Mouse (Mus musculus) v-Abl transformed pro-B cells (cell line): ENCODE results near the gene Rab3a.

Experiments
- in situ Hi-C, 2 experiments: fragments of 400-800 bp; cut with MboI; formaldehyde crosslinking; loops; one replicate each; pipeline ENCODE4 v1.15.1; 2025; ENCODE audit not compliant: unreplicated experiment in 2 of 2

Rab3a gene

GRCm38 (mm10) chr8:70791975-70792691 is 37.7 kb downstream of the Rab3a start:
- in situ Hi-C loops = no loop called here

- in situ Hi-C loops = no loop called here
Observed at GRCm38 (mm10) chr8:70792700-70793099, 38.2 kb downstream of the Rab3a start.

- in situ Hi-C loops = no loop called here
Observed at GRCm38 (mm10) chr8:70794215-70794614, 39.7 kb downstream of the Rab3a start.

GRCm38 (mm10) chr8:70795370-70795769 is 40.9 kb downstream of the Rab3a start:
- in situ Hi-C loops = no loop called here

DNA sequence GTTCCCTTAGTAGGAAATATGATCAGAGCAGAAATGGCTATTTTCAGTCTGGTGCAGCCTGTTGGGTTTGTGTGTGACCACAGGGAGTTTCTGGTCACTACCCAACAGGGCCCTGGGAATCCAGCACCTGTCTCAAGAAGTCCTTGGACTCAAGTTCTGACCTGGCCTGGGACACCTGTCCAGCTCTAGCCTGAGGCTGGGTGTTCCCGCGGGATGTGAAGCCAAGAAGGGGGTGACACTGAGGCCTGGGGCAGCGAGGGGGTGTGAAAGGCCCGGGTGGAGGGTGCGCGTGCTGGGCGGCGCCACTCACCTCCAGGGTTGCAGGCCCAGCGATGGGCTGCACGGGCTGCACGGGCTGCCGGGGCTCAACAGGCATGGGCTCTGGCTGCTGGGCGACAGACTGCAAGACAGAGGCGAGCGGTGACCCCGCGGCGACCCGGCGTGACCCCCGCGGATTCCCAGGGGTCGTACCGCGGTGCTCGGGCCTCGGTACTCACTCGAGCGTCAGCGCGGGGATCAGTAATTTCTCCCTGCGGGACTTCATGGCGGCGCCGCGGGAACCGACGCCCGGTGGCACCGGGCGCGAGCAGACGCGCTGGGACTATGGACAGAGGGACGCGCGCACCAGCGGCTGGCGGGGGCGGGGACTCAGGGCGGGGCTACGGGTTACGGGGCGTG is 42.1 kb downstream of the Rab3a start:
- in situ Hi-C loops = no loop called here

DNA sequence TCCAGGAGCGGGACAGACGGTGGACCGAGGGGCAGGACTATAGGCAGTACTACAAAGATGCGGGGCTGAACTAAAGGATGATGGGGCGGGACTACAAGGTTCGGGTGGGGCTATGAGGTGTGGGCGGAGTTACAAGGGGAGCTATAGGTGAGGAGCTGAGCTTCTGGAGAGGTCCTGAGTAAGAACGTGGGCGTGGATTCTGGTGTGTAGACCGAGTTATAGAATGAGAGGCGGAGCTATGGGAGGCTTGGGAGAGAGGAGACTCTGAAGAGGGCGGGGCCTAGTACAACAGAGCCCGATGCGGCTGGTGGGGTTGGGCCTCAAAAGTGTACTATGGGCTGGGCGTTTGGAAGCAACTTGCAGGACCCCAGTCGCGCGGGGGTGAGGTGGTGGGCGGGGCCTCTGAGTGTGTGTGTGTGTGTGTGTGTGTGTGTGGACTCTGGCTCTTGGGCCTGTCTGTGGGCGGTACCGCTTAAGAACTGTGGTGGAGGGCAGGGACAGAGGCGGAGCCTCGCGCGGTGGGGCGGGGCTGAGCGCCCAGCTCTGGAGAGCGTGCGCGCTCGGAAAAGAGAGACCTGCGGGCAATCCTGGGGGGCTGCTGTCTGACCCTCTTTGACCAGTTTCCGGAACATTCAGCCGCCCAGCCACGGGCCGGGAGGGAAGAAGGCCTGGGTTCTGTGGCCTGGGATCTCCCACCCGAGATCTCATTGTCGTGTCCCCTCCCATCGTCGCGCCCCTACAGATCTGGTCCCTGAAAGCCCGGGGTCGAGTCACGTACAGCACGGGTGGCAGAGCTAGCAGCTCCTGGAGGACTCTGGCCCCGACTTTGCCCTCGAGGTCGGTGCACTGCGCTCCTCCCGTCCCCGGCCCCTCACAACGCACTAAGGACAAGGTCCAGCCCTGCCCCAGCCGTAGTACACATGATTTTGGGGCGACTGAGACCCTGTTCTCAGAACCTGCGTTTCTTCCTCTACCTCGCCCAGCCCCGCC is 42.9 kb downstream of the Rab3a start:
- in situ Hi-C loops = no loop called here

DNA sequence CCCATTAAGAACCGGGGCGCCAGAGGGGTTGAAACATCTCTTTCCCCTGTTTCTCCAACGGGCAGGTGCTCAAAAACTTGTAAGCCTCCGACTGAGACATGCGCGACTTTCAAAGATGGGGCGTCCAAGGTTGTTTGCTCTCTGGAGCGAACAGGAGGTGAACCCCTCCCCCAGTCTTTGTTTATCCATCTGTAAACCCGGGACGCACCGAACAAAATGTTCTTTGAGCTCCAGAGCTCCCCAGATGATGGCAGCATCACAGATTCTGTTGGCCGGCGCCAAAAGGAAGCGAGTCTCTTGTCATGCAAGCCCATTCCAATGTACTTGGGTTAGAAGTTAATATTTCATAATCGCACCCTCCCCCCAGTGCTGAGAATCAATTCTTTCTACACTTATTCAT is 43.8 kb downstream of the Rab3a start:
- in situ Hi-C loops = no loop called here

DNA sequence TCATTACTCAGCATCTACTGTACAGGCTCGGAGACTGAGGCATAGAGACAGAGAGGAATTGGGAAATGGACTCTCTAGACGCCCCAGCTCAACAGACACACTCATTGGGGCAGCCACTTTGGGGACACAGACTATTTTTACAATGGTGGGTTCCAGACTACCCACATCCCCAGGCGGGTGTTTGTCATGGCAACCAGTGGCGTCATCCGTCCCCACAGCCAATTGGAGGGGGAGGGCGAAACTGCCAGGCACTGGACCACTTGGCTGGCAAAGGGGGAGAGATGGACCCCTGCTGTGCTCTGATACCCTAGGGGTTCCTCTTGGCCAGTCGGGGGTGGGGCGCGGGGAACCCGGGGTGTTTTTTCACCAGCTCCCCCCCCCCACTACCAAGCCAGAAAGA is 46.2 kb downstream of the Rab3a start:
- in situ Hi-C loops = loop anchor here (5.0 kb wide), 2 partner anchors 33 to 37 kb away; partner anchors contain the start of gene Arrdc2 (in 2 of the 2)

- in situ Hi-C loops = loop anchor here (5.0 kb wide), 2 partner anchors 34 to 36 kb away; partner anchors contain the start of gene Arrdc2 (in 2 of the 2)
Observed at GRCm38 (mm10) chr8:70801156-70801555, 46.7 kb downstream of the Rab3a start.

DNA sequence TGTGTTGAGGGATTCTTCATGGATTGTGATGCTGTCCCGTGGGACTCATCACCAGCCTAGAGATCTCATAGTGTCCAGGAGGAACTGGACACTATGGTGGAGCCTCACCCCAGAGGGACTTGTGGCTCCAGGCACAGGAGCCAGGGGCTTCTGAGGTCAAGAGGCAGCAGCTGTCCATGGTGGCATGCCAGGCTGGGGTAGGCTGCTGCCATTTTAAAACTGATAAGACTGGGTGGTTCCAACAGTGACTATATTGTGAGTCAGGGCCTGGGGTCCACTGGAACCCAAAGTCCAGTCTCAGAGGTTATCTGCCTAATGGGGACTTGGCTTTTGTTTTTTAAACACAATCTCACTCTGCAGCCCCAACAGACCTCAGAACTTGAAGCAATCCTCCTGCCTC is 47.4 kb downstream of the Rab3a start:
- in situ Hi-C loops = loop anchor here (5.0 kb wide), 2 partner anchors 35 kb away; partner anchors contain the start of gene Arrdc2 (in 2 of the 2)

GRCm38 (mm10) chr8:70802786-70803510 is 48.5 kb downstream of the Rab3a start:
- in situ Hi-C loops = loop anchor here (5.0 kb wide), 2 partner anchors 34 to 36 kb away; partner anchors contain the start of gene Arrdc2 (in 2 of the 2)

DNA sequence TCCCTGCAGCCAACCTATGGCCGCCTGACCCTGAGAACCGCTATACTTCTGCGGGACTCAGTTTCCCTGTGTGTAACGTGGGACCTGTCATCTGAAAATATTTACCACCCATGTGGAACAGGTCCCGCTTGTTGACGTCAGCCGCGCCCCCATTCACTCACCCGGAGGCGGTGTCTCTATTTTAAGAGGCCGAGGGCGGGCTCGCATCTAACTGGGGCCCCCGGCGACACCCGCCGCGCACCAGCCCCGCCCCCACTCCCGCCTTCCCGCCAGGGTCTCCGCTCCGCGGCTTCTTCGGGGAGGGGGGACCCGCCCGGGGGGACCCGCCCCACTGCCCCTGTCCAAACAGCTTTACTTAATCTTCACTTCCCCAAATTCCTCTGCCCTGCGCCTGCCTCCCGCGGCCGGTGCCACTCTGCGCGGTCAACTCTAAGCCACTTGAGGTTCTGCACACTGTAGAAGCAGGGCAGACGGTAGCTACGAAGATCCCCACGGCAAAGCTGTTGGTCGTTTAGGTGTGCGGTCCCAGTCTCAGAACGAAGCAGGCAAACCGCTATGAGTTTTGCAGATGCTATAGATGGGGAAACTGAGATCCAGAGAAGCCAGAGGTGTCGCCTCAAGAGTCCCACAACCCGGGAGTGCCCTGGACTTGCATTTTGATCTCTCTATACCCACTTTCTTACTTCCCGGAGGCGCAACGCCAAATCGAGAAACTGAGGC is 49.4 kb downstream of the Rab3a start:
- in situ Hi-C loops = loop anchor here (5.0 kb wide), 2 partner anchors 33 to 37 kb away; partner anchors contain the start of gene Arrdc2 (in 2 of the 2)

- in situ Hi-C loops = loop anchor here (5.0 kb wide), 2 partner anchors 33 to 37 kb away; partner anchors contain the start of gene Arrdc2 (in 2 of the 2)
Observed at GRCm38 (mm10) chr8:70804481-70805206, 50.2 kb downstream of the Rab3a start, which contains the start of gene Mast3. Gene Mast3, minus strand, starts transcription at chr8:70805054.

DNA sequence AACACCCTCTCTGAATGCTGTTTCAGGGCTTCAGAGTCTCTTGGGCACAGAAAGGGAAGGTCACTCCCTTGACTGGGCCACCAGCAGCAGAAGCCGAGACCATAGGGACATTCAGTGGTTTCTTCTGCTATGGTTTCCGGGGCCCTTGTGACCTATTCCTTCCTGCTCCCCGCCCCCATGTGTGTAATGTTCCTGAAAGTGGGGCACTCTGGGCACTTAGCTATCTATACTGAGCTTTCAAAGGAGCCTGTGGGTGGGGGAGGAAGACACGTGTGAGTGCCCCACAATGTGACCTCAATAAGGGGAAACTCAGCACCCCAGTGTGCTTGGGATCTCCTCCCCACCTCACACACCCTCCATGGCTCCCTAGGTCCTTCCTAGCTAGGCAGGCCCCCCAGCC is 52.1 kb downstream of the Rab3a start:
- in situ Hi-C loops = no loop called here

DNA sequence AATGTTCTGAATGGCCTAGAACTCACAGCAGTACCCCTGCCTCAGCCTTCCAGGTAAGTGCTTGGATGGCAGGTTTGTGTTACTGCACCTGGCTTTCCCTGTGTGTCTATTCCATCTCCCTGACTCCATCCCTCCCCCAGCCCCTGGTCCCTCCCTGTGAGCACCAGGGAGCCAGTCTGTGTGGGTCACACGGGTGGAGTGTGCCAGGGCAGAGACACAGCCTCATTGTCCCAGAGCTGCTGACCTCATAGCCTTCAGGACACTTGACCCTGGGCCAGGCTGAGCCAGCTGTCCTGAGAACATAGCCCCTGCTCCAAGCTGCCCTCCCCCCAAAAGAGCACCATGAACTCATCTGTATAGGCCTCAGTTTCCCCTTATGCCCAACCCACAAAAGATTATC is 52.8 kb downstream of the Rab3a start:
- in situ Hi-C loops = no loop called here

DNA sequence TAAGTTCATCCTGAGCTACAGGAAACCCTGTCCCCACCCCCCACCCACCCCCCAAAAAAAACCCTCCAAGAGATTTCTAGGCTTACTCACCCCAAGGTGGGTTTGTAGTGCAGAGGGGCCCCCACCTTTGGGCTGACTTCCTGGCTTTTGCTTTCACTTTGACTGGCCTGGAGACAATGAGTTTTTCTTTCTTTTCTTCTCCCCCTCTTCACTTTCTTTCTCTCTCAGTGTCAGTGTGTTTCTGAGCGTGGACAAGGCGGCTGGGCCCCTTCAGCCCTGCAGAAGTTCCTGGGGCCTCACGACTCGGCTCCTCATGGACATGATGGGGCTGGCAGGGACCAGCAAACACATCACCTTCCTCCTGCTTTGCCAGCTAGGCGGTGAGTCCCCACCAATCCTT is 53.8 kb downstream of the Rab3a start, which contains the start of gene Il12rb1:
Gene Il12rb1, plus strand, starts transcription at position 211 of the 400 bp plus-strand sequence.
- in situ Hi-C loops = no loop called here
